Mouse (Mus musculus) brain, embryonic 14.5 days (tissue): ENCODE results near the gene Phox2b.

Source experiments
- CTCF ChIP-seq: fragments of 200-500 bp; IDR thresholded peaks from 2 replicates; pipeline ENCODE4 v1.5.1; 2012; ENCODE audit warnings: inconsistent platforms, mild to moderate bottlenecking, moderate library complexity, borderline replicate concordance; ENCODE audit not compliant: insufficient read depth, insufficient read length; ENCODE audit errors: extremely low read depth
- POLR2A ChIP-seq: fragments of 200-500 bp; IDR thresholded peaks from 2 replicates; pipeline ENCODE4 v1.6.1; 2012; ENCODE audit warnings: mild to moderate bottlenecking, inconsistent platforms, borderline replicate concordance; ENCODE audit not compliant: poor library complexity, insufficient read depth, insufficient read length, severe bottlenecking; ENCODE audit errors: extremely low read depth

DNA sequence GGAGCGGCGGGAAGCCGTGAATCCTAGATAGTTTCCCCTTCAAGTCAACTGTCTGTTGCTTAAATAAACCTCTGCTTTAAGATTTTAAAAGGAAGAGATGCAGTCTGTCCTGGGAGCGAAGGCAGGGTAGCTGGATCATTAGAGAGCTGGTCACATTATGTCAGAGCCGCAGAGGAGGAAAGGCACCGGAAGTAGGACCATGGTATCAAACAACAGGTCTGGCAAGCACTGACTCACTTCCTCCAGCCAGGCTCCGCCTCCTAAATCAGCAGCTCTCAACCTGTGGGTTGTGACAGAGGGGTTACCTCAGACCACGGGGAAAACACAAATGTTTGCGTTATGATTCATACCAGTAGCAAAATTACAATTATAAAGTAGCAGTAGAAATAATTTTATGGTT is 35.5 kb downstream of the Phox2b start:
- no peak for TF ChIP-seq CTCF
- TF ChIP-seq POLR2A: no peak
